Mouse (Mus musculus): Measurements from ENCODE around the gene Adgrl1.

The Adgrl1 gene

DNA sequence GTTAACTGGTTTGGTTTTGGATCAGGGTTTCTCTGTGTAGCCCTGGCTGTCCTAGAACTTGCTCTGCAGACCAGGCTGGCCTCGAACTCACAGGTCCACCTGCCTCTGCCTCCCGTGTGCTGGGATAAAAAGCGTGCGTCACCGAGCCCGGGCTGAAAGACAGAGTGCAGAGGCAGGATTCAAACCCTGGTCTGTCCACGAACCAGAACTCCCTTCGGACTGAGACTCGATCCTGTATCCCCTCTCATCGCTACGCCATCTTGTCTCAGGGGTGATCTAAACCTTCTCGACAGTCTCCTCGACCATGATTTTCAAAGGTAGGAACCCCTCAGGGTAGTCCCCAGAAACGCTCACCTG is 54.8 kb downstream of the Adgrl1 start:
- under 1% methylated on average over 14 of the region's 14 CpGs for WGBS

DNA sequence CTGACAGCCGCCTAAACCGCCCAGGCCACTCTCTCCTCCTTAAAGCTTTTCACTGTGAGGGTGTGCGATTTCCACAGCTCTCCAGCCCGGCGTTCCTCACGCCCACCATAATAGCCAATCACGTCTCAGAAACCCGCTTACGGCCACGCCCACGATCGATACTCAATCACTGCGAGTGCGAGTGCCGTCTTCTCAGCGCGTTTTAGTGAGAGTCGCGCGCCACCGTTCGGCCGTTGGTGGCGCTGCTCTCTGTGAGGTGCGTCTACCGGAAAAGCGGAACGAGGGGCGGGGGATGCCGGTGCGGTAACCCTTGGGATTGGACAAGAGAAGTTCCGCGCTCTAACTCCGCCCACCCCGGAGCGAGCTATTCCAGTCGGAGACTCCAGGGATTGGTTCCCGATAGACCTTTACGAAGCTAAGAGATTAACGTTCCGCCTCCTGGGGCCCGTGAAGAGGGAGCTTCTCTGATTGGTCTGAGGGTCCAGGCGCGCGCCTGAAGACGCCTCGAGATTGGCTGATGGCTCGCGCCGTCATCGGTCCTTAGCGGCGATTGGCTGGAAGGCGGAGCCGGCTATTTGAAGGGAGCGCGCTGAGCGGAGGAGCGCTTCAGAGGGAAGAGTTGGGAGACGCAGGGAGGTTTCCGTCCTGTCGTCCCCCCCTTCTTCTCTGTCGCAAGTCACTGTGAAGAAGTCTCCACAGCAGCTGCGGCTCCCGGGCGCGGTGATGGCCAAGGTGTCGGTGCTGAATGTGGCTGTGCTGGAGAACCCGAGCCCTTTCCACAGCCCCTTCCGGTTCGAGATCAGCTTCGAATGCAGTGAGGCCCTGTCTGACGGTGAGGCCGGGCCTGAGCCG is 55.4 kb downstream of the Adgrl1 start, which contains the start of the genes Gm10644 and Asf1b:
Gene Gm10644, minus strand, starts transcription at position 100 of the 852 bp plus-strand sequence.
Gene Asf1b, plus strand, starts transcription at position 402 of the 852 bp plus-strand sequence.
- under 1% methylated on average over 75 of the region's 75 CpGs for whole genome bisulfite sequencing

DNA sequence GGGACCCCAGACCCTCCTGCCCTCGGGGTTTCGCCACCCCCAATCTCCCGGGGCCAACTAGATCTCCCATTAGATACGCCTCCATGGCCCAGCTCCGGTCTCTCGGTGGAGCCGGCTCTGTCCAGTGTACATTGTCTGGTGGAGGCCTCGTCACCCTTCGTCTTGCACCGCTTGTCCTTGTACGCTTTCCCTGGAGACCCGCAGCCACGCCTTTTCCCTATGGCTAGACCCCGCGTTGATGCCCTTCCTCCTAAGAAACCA is 56.0 kb downstream of the Adgrl1 start:
- under 1% methylated on average over 15 of the region's 15 CpGs for WGBS

DNA sequence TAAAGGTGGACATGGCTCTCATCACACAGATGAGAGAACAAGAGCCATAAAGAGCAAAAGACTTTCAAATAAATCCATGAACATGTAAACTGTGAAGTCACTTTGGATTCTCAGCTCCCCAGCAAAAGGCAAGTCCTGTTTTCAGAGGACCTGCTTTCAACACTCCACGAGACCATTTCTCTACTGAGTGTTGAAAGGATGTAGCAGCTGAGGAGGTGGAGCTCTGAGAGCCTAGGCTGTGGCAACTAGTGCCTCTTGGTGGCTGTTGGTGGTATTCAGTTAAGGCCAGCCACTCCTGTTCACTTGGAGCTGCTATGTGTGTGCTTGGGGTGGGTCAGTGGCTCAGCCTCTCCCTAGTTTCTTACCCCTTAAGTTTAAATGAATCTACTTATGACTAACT is 56.9 kb downstream of the Adgrl1 start:
- WGBS, result 3% methylated on average over 1 of the region's 1 CpGs

DNA sequence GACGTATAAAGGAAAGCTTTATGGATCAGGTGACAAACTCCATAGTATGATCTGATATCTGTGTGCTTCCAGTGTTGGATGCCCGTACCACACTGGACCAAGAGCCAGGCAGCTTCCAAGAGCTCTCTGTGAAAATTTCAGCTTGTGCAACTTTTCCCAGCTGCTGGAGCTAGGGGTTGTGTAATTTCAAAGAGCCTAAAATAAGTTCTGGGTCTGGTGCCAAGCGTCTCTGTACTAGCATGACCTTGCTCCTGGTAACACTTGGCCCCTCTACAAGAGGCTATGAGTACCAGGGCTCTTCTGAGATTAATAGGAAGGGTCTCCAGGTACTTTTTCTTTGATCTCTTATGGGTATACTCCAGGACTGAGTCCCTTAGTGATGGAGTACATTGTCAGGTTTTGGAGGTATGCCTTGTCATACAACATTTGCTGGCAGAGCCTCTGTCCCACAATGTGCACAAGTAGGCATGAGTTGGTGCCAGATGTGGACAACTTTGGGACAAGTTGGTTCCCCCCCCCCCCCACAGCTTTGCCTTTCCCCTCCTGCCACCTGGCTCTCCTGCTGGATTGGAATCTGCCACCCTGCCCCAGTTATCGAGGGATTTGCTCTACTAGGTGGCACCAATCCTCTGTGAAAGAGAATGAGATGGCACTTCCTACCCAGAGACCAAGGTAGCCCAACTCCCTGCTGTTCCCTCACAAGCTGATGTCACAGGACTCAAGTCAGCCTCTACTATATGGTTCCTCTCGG is 64.3 kb downstream of the Adgrl1 start:
- 84% methylated on average over 5 of the region's 5 CpGs for WGBS

DNA sequence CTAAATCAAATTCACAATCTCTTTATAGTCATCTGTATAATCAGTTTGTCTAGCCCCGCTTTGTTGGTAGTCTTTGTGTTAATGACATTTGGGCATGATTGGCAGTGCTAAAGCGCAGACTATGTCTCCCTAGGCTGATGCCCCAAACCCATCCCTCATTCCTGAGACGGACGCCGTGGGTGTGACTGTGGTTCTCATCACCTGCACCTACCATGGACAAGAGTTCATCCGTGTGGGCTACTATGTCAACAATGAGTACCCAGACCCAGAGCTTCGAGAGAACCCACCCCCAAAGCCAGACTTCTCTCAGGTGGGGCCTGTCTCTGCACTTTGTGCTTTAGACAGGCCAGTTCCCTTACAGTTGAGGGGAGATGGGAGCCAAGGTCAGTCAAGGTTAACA is 67.8 kb downstream of the Adgrl1 start:
- 95% methylated on average over 7 of the region's 7 CpGs for WGBS

DNA sequence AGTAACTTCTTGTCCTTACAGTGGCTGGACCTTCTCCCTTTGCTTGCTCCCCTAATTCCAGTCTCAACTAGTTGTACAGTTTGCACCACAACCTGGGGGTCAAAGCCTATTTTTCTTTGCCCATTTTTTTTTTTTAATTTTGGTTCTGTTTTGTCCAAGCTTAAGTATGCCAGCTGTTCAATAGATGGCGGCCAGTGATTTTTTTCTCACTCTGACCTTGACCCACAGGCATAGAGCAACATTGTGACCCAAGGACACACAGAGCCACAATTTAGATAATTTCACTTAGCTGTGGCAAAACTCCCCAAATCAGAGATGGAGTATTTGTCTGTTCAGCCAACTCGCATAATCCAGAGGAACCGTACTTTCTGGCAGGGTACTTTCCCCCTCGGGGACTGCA is 71.2 kb downstream of the Adgrl1 start:
- WGBS, result 91% methylated on average over 4 of the region's 4 CpGs

DNA sequence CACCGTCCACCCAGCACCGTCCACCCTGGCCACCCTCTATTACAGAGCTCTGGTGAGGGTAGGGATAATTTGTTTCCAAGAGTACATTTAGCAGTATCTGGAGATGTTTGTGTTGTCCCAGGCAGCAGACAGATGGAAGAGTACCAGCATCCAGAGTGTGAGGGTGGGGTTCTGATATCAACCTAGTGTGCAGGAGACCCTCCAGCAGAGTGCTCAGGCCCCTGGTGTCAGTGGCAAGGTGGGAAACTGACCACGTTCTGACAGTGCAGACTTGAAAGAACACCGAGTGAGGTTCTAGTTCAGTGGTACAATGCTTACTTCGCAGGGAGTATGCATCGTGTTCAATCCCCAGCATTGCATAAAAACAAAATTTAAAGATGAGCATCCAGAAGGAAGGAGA is 71.8 kb downstream of the Adgrl1 start:
- WGBS, result 74% methylated on average over 6 of the region's 6 CpGs

DNA sequence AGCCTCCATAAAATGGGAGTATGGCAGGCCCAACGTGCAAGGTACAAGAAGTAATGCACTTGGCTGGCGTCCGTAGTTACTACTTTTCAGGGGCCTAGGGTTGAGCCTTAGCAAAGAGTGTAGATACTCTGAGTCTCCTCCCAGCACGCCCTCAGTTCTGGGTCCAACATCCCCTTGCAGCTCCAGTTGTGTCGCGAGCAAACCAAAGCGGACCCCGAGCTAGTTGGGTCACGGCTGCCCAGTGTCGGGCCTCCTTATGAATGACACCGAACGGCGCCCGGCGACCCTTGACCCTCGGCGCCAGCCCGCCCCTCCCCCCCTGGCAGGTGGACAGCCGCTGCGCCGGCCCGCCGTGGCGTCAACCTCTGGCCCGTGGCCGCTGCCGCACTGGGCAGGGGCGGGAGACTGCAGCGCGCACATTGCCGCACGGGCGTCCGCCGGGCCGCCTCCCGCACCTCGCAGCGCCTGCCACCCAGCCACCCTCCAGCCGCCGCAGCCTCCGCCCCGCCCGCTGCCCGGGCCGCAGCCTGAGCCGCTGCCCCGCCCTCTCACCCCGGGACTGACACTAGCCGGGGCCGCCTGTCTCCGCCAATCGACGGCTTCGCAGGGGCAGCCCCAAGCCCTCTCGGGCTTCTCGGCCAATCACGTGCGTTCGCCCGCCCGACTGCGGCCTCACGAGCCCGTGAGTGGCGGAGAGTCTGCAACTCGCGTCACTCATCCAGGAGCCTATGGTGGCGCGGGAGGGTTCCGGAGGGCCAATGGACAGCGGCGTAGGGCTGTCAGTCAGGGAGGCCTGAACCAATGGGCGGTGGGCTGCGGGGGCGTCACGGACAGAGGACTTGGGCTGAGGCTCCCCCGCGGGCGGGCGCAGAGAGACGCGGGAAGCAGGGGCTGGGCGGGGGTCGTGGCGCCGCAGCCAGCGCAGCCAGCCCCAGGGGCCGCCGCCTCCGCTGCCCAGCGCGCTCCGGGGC is 72.5 kb downstream of the Adgrl1 start, which contains the start of gene Prkaca:
Gene Prkaca, plus strand, starts transcription at position 844 of the 971 bp plus-strand sequence.
- WGBS, result under 1% methylated on average over 84 of the region's 94 CpGs

DNA sequence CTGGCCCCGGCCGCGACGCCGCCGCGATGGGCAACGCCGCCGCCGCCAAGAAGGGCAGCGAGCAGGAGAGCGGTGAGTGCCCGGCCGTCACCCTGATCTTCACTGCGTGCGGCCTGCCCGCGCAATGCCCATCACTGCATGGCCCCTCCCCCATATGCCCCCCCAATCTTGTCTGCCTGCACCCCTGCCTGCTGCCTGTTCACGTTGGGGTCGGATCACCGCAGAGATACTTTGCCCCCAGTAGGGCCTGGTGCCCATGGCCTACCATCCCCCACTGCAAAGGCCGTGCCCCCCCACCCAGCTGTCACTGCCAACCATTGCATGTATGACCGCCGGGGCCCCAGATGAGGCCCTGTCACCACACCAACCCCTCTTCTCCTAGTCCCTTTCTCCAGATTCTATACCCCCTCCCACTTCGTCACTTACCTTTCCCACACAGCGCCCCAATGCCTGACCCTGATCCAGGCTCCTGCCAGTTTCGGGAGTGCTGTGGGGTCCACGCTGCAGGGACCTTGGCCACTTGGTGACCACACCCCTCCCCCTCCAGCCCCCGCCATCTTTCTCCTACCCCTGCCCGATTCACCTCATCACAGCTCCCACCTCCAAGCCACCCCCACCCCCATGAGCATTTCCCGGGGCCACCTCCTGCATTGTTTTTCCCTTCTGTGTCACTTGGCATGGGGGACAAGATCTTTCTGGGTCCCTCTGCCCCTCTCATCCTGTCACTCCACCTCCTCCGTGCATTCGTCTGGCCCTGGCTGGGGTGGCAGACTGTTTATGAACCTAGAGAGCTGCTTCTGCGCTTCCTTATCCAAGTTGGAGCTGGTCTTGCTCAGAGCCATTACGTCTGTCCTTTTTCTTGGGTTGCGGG is 73.5 kb downstream of the Adgrl1 start:
- 2% methylated on average over 37 of the region's 37 CpGs for WGBS

DNA sequence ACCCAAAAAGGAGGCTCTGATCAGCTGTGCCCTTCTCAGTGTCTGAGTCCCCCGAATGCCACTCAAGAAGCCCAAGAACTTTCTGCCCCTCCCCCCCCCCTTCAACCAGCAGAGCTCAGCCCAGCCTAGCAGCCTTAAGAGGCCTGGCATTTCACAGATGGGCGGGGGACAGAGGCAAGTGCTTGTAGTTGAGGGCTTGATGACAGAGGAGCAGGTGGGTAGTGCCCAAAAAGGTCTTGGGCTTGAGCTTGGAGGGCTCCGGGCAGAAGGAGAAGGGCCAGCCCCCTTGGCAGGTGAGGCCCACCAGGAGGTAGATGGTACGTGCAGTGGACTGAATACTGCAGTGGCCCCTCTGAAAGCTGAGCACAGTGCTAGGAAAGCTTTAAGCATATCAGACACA is 74.6 kb downstream of the Adgrl1 start:
- WGBS, result 73% methylated on average over 4 of the region's 4 CpGs

DNA sequence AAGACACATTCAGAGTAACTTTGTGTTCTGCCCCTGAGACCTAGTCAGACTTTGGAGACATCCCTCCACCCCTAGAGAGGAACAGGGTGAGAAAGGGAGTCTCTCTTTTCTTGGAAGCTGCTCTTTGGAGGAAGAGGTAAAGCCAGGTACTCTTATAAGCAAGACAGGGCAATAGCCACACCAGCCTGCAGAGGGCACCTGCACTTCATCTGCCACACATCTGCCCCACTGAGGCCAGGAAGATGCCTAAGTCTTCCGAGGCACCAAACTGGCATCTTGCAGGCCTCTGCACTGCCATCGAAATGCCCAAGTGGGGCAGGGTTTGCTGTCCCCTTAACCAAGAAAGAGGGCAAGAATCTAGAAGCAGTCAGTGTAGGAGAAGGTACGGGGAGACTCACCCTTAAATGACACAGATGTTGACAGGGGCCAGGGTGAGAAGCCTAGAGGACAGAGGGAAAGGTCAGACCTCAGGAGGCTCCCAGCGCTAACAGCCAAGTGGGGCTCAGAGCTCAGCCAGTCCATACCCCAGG is 76.3 kb downstream of the Adgrl1 start:
- WGBS, result 73% methylated on average over 4 of the region's 4 CpGs

DNA sequence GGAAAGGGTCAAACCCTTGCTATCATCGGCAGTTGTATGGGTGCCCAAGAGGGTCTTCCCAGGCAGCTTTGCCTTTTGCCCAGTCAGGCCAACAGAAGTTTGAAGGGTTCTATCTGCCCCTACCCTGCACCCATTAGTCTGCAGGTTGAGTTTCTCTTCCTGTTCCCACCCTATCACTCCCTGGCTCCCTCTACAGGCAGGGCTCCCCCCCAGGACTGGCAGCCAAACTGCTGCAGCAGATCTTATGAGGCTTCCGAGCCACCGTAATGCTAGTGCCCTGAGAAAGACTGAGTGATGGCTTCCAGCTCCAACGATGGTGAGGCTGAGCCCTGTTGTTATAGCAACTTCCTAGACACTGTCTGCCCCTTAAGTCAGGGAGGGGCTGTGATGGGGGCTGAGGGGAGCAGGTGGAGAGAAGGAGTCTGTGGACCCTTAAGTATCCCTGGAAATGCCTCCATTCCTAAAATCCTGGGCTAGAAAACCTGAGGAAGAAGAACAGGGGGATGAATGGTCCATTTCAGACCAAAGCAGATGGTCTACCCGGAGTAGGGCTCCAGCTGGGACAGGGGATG is 77.0 kb downstream of the Adgrl1 start:
- 55% methylated on average over 5 of the region's 5 CpGs for WGBS

DNA sequence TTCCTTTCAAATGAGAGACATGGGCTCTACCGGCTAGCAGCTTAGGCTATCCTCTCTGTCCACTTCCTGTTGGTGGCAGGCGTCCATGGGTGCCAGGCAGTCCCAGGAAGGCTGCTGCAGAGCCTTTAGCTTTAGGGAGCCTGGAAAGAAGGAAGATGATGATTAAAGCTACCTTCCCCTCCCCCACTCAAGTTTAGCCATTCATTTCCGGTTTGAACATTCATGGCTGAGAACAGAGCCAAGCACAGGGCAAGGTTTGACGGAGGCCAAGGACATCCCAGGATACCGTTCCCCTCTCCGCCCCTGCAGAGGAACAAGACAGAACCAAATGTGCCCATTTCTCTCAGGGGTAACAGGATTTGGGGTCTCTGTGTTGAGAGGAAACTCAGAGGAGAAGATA is 77.7 kb downstream of the Adgrl1 start:
- 24% methylated on average over 6 of the region's 6 CpGs for WGBS

DNA sequence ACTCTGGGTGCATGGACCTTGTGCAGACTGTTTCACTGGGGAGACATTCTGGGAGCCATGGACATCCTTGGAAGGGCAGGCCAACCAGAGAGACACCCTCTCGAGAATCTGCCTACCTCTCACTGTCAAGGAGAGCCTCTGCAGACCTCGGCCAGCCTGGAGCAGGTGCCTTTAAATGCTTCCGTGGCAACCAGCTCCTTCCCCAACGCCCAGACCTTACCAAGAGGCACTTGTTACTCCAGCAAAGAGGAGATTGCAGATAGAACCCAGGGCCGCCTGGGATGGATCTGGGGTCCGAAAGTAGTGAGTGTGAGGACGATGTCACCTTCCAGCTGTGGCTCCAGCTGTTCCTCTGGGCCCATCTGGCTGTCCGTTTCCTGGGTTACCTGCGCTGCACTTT is 78.3 kb downstream of the Adgrl1 start:
- 57% methylated on average over 9 of the region's 9 CpGs for WGBS

DNA sequence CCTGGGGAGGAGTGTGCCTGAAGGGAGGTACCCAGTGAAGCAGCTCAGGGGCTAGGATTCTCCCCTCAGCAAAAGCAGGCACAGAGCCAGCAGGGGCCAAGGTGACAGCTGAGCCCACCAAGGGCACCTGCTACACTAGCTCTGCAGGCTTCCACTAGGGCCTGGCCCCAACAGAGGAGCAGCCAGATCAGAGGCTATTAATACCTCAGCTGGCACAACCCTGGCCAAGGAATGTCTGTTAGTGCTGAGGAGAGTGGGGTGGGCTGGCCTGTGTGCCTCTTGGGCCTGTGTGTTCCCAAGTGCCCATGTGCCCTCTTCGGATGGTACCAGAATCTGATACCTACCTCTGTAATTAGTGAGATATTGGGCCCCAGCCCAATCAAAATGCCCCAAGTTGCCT is 80.3 kb downstream of the Adgrl1 start:
- 93% methylated on average over 1 of the region's 1 CpGs for WGBS

DNA sequence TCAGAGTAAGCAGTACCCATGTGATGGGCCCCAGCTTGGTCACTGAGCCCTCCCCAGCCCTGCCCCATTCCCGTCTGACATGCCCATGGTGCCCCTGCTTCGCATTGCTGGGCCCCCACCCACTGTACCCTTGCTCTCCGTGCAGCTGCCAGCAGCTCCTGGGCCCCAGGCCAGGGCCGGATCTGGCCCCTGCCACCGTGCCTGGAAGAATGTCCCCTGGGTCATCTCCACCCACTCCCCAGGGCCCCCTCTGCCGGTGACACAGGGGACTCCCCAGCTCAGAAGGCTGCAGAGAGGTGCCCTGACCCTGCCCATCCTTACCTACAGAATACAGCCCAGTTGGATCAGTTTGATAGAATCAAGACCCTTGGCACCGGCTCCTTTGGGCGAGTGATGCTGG is 80.9 kb downstream of the Adgrl1 start:
- WGBS, result 55% methylated on average over 8 of the region's 8 CpGs

DNA sequence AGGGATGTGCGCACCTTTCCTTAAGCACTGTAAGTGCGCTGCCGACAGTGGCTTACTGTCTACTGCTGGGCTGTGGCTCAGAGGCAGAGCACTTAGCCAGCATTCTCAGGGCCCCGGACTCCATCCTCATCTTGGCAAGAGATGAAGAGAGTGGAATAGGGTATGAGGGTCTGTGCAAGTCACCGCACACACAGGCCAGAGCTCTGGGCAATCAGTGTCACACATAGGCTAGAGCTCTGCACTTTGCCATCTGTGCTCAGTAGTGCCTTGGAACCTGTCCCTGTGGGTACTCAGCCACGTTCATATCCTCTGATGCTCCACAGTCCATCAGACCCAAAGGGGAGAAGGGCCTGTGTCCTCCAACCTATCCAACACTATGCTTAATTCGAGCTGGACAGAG is 81.6 kb downstream of the Adgrl1 start:
- WGBS, result 88% methylated on average over 7 of the region's 7 CpGs

DNA sequence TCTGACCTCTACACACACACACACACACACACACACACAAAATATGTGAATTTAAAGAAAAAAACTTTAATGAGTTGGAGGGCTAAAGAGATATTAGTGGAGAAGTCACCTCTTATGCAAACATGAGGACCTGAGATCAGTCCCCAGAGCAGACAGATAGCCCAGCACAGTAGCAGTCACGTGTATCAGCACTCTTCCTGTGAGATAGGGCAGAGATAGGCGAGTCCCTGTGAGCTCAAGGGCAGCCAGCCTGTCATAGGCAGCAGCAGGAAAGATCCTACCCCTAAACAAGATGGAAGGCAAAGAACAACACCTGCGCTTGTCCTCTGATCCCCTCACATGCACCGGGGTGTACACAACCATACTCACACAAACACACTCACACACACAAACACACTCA is 82.5 kb downstream of the Adgrl1 start:
- 90% methylated on average over 4 of the region's 4 CpGs for WGBS

DNA sequence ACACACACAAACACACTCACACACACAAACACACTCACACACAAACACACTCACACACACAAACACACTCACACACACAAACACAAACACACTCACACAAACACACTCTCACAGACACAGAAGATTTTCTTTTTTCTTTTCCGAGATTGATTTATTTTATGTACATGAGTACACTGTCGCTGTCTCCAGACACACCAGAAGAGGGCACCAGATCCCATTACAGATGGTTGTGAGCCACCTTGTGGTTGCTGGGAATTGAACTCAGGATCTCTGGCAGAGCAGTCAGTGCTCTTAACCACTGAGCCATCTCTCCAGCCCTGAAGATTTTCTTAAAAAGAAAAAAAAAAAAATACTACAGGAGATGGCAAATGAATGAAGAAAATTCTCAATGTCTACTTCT is 83.3 kb downstream of the Adgrl1 start:
- WGBS, result 91% methylated on average over 2 of the region's 2 CpGs

Data from cerebral cortex, adult 2 months (tissue).